ENCODE assay signal across 10 mouse cellular contexts in genomic region chr19:29271147-29271578, GRCm38 (mm10). TPM values are rescaled to one million over a fixed set of nuclear protein-coding genes. Genes with fewer than 3 reads are reported as not detected.
DNase-seq lines count a peak whose midpoint lies in the region; ATAC-seq lines count a peak whose summit lies in the region.
"Had no signal": no experiment of that assay in that cellular context is flagged by ENCODE, and none has a peak within 500 bp of the region (broad histone marks: within the 10 kb centered on the region; RNA-seq: fewer than 3 reads in every experiment).

No protein-coding gene starts in this region.

- H3K9me3 ChIP-seq in hindbrain, embryonic 12.5 days (replicated peaks): no peaks in the 10 kb centered on the region
- H3K9me3 ChIP-seq in forebrain, embryonic 14.5 days (replicated peaks; ENCODE audit: control insufficient read depth, low read length): no peaks in the 10 kb centered on the region
- H3K9me3 ChIP-seq: embryonic facial prominence, embryonic 13.5 days; liver, embryonic 15.5 days had no signal

- no peak overlapping the region for H3K27ac ChIP-seq in hindbrain, embryonic 12.5 days
- no peak overlapping the region for H3K27ac ChIP-seq in forebrain, embryonic 14.5 days (ENCODE audit: low read depth, low read length)
- H3K27ac ChIP-seq: embryonic facial prominence, embryonic 13.5 days; liver, embryonic 15.5 days had no signal

- no peaks in the 10 kb centered on the region for H3K4me1 ChIP-seq in hindbrain, embryonic 12.5 days
- H3K4me1 ChIP-seq in forebrain, embryonic 14.5 days (ENCODE audit: control insufficient read depth, insufficient read depth, low read length): no peaks in the 10 kb centered on the region
- H3K4me1 ChIP-seq: embryonic facial prominence, embryonic 13.5 days had no signal

- no peak overlapping the region for H3K4me3 ChIP-seq in hindbrain, embryonic 12.5 days
- no peak overlapping the region for H3K4me3 ChIP-seq in forebrain, embryonic 14.5 days (ENCODE audit: low read depth, low read length)
- H3K4me3 ChIP-seq: embryonic facial prominence, embryonic 13.5 days; liver, embryonic 15.5 days had no signal

- H3K4me2 ChIP-seq in hindbrain, embryonic 12.5 days (replicated peaks): no peak overlapping the region
- no peak overlapping the region for H3K4me2 ChIP-seq in forebrain, embryonic 14.5 days (ENCODE audit: low read length)
- H3K4me2 ChIP-seq: embryonic facial prominence, embryonic 13.5 days; liver, embryonic 15.5 days had no signal

- ATAC-seq in hindbrain, embryonic 12.5 days (ENCODE audit: low FRiP score): no peak
- no peak for ATAC-seq in forebrain, embryonic 14.5 days

- peak; percentile 70 to 71 for DNase-seq in left cerebral cortex, adult 18-20 months (ENCODE audit: low spot score in 2 of 2)
- DNase-seq in left cerebral cortex, postnatal 4 days: no peak
- DNase-seq in R1 (ENCODE audit: low read depth, low spot score): peak; percentile 67
- DNase-seq in cerebellum, adult 9-11 months: peak; percentile 84
- peak; percentile 18 for DNase-seq in kidney, postnatal 14 days
- no peak for DNase-seq in forebrain, embryonic 14.5 days (ENCODE audit: low spot score)
- no peak for DNase-seq in ovary, postnatal 36 days (ENCODE audit: low spot score)

- H3K9ac ChIP-seq in hindbrain, embryonic 12.5 days: no peak overlapping the region
- H3K9ac ChIP-seq in forebrain, embryonic 14.5 days (ENCODE audit: low read length): no peak overlapping the region
- H3K9ac ChIP-seq: embryonic facial prominence, embryonic 13.5 days; liver, embryonic 15.5 days had no signal

- H3K27me3 ChIP-seq in hindbrain, embryonic 12.5 days: no peaks in the 10 kb centered on the region
- no peaks in the 10 kb centered on the region for H3K27me3 ChIP-seq in forebrain, embryonic 14.5 days (replicated peaks; ENCODE audit: control insufficient read depth, insufficient read depth, low read length)
- H3K27me3 ChIP-seq: embryonic facial prominence, embryonic 13.5 days; liver, embryonic 15.5 days had no signal

- WGBS in hindbrain, embryonic 12.5 days: 88% methylated on average over 12 of the region's 12 CpGs
- WGBS in forebrain, embryonic 14.5 days: 84% methylated on average over 12 of the region's 12 CpGs

- intact Hi-C loops in left cerebral cortex, postnatal 4 days (cut with DNase I): no loop called here

- H3K36me3 ChIP-seq in hindbrain, embryonic 12.5 days: no peaks in the 10 kb centered on the region
- H3K36me3 ChIP-seq in forebrain, embryonic 14.5 days (ENCODE audit: control insufficient read depth, insufficient read depth, low read length): peaks cover 14% of the 10 kb centered on the region

RNA-seq across cellular contexts. Expression of gene Jak2, which starts 19.5 kb away (rescaled TPM):
- 10 to 100 TPM; 34.8 to 43.3 TPM for total RNA-seq in left cerebral cortex, adult 18-20 months (2021)
- 10 to 100 TPM; 52.9 to 58.9 TPM for total RNA-seq in left cerebral cortex, postnatal 4 days (2021)
- 17.4 and 17.5 TPM in 2 replicates for polyA plus RNA-seq in hindbrain, embryonic 12.5 days (2016; fragmentation: Nextera tagmentation; extraction: Ambion mirVana)
- 15.6 and 18.2 TPM in 2 replicates for polyA plus RNA-seq in forebrain, embryonic 14.5 days (2014; fragmentation: Nextera tagmentation; extraction: Ambion mirVana)

RNA-seq across cellular contexts. Expression of gene Insl6, which starts 54.0 kb away (rescaled TPM):
- total RNA-seq in left cerebral cortex, adult 18-20 months (2021): under 1 TPM; 0.52 to 0.93 TPM
- total RNA-seq in left cerebral cortex, postnatal 4 days (2021): not detected
- 5.3 and 6.8 TPM in 2 replicates for polyA plus RNA-seq in hindbrain, embryonic 12.5 days (2016; fragmentation: Nextera tagmentation; extraction: Ambion mirVana)
- polyA plus RNA-seq in forebrain, embryonic 14.5 days (2014; fragmentation: Nextera tagmentation; extraction: Ambion mirVana): 2.3 and 3.2 TPM in 2 replicates

Comparison
In these comparisons a context has a peak if more than half of its experiments do, and no peak if none do; other contexts are left out.
1. DNase-seq: peak in left cerebral cortex, adult 18-20 months (2 of 2), R1 (single experiment), cerebellum, adult 9-11 months (single experiment) and kidney, postnatal 14 days (single experiment); none in left cerebral cortex, postnatal 4 days (single experiment), forebrain, embryonic 14.5 days (single experiment) and ovary, postnatal 36 days (single experiment).